Mouse (Mus musculus) heart, adult 2 months (tissue): ENCODE data around the gene Sec22b.

Source experiments
- CTCF ChIP-seq: fragments of 200-600 bp; IDR thresholded peaks from 2 replicates; pipeline ENCODE4 v1.8.1; 2022; ENCODE audit warnings: antibody characterized with exemption, mild to moderate bottlenecking, moderate library complexity
- POLR2A ChIP-seq: fragments of 200-500 bp; IDR thresholded peaks from 2 replicates; pipeline ENCODE4 v1.6.1; 2011; ENCODE audit warnings: mild to moderate bottlenecking, low read depth, low read length, control low read depth; ENCODE audit not compliant: insufficient read depth

DNA sequence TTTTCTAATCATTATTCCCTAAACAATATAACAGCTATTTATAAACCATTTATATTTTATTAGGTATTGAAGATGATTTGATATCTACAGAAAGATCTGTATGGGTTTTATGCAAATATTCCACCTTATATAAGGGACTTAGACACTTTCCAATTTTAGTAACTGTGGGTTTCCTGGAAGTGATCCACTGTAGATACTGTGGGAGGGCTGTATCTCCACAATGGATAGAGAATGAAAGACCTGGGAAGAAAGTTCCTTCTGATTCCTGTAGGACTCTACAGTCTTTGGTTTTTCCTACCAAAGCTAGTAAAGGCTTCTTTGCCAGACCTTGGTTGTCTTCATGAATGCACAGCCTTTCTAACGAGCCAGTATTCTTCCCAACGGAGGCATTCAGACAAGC, 8.7 kb downstream of the Sec22b start:
- no peak for TF ChIP-seq CTCF
- no peak for TF ChIP-seq POLR2A
